Mouse (Mus musculus): ENCODE measurements around the gene Sox5. TPM values are rescaled to one million over a fixed set of nuclear protein-coding genes. Genes with fewer than 3 reads are reported as not detected.

The Sox5 gene
- polyA plus RNA-seq, 1 experiment from 2014 or later: 34.3 TPM

DNA sequence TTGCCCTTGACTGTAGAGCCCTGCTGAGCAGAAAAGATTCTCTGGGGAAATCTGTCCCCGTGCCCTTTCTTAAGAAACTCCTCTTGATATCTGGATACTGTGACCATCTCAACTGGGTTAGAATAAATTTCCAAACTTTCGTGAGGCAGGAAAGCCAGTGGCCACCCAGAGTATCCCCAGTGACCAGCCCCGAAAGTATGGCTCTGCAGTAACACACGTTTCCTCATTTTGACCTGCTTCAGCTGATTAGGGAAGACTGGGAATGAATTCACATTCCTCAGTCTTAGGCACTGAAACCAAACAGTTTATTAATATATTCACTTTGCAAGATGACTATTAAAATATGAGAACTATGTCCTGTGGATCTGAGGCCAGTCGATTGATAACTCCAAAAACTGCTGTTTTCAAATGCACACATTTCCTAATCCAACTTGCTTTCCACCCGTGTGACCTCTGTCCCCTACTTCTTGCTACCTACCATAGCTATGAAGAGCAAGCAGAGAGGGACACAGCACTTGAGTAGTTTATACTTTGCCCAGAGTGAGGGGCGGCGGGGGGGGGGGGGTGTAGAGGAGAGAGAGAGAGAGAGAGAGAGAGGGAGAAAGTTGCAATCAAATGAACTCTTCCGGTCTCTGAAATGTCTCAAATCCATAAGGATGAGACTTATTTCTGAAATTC is 1.0 kb downstream of the Sox5 start:
- WGBS: 25% methylated on average over 8 of the region's 9 CpGs
- Histone ChIP-seq H3K36me3 (ENCODE audit: control insufficient read depth, insufficient read depth, low read length) (no peaks in the 10 kb centered on the region), H3K9me3 (ENCODE audit: control insufficient read depth, low read length) (no peaks in the 10 kb centered on the region), H3K4me2 (ENCODE audit: low read depth) (peak overlapping the region; percentile 70), H3K9ac (ENCODE audit: low read length) (peak overlapping the region; percentile 81), H3K27ac (ENCODE audit: low read depth, low read length) (no peak overlapping the region), H3K4me1 (ENCODE audit: control insufficient read depth, insufficient read depth, low read length) (peaks cover 7% of the 10 kb centered on the region; the same call in 1 of the 2 replicates), H3K27me3 (ENCODE audit: control insufficient read depth, insufficient read depth, low read length) (0 out of 2 replicates have a peak, but pooled peaks cover 5% of the 10 kb centered on the region), H3K4me3 (ENCODE audit: low read depth, low read length) (peak overlapping the region; percentile 79)
- no peak for DNase-seq (ENCODE audit: low spot score)
- ATAC-seq (ENCODE audit: insufficient read depth, low FRiP score, low TSS enrichment): 0 out of 2 replicates have a peak, but pooled peaks have one; percentile 32

DNA sequence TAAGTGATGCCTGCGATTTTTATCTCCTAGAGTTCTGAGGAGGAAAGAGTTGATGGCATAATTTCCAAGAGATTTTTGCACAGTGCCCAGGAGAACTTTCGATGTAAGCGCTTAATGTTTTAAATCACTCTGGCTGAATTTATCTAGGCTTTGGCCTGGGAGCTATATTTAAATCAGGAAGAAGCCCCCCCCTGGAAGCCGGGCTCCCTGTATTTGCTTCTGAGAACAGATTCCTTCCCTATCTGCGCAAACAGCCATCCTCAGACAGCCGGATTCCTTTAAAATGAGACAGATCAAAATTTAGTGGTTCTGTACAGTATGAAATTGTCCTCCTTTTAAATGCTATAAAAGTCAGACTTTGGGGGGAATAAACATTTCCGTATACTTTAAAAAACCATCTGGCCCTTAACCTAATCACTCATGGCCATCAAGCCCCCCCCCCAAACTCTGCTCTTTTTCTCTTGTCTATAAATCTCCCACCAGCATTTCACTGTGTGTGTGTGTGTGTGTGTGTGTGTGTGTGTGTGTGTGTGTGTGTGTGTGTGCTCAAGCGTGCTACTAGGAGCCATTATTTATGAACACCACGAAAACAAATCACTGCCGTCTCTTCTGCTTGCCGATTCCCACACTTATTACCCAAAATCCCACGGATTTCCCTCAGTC is 1.7 kb downstream of the Sox5 start:
- Histone ChIP-seq H3K9ac (ENCODE audit: low read length) (no peak overlapping the region), H3K36me3 (ENCODE audit: control insufficient read depth, insufficient read depth, low read length) (no peaks in the 10 kb centered on the region), H3K4me3 (ENCODE audit: low read depth, low read length) (no peak overlapping the region), H3K27ac (ENCODE audit: low read depth, low read length) (no peak overlapping the region), H3K4me2 (ENCODE audit: low read depth) (peak overlapping the region; percentile 70), H3K27me3 (ENCODE audit: control insufficient read depth, insufficient read depth, low read length) (0 out of 2 replicates have a peak, but pooled peaks cover 5% of the 10 kb centered on the region), H3K9me3 (ENCODE audit: control insufficient read depth, low read length) (no peaks in the 10 kb centered on the region), H3K4me1 (ENCODE audit: control insufficient read depth, insufficient read depth, low read length) (peaks cover 7% of the 10 kb centered on the region; the same call in 1 of the 2 replicates)
- ATAC-seq (ENCODE audit: insufficient read depth, low FRiP score, low TSS enrichment): no peak
- no peak for DNase-seq (ENCODE audit: low spot score)
- 44% methylated on average over 12 of the region's 12 CpGs for WGBS

- Histone ChIP-seq H3K9ac (ENCODE audit: low read length) (no peak overlapping the region), H3K27ac (ENCODE audit: low read depth, low read length) (no peak overlapping the region), H3K36me3 (ENCODE audit: control insufficient read depth, insufficient read depth, low read length) (no peaks in the 10 kb centered on the region), H3K4me2 (ENCODE audit: low read depth) (no peak overlapping the region), H3K9me3 (ENCODE audit: control insufficient read depth, low read length) (no peaks in the 10 kb centered on the region), H3K27me3 (ENCODE audit: control insufficient read depth, insufficient read depth, low read length) (no peaks in the 10 kb centered on the region), H3K4me1 (ENCODE audit: control insufficient read depth, insufficient read depth, low read length) (peaks cover 3% of the 10 kb centered on the region; the same call in 1 of the 2 replicates), H3K4me3 (ENCODE audit: low read depth, low read length) (no peak overlapping the region)
- ATAC-seq (ENCODE audit: insufficient read depth, low FRiP score, low TSS enrichment) (no peak), DNase-seq (ENCODE audit: low spot score) (no peak)
- 92% methylated on average over 7 of the region's 7 CpGs for WGBS
Observed at GRCm38 (mm10) chr6:144777356-144778035, 4.3 kb downstream of the Sox5 start.

- WGBS: 92% methylated on average over 6 of the region's 6 CpGs
- no peak overlapping the region for H3K9ac ChIP-seq (ENCODE audit: low read length)
- no peak overlapping the region for H3K27ac ChIP-seq (ENCODE audit: low read depth, low read length)
- no peak overlapping the region for H3K4me3 ChIP-seq (ENCODE audit: low read depth, low read length)
- H3K9me3 ChIP-seq (ENCODE audit: control insufficient read depth, low read length): no peaks in the 10 kb centered on the region
- no peaks in the 10 kb centered on the region for H3K4me1 ChIP-seq (ENCODE audit: control insufficient read depth, insufficient read depth, low read length)
- no peaks in the 10 kb centered on the region for H3K27me3 ChIP-seq (ENCODE audit: control insufficient read depth, insufficient read depth, low read length)
- ATAC-seq (ENCODE audit: insufficient read depth, low FRiP score, low TSS enrichment): no peak
- DNase-seq (ENCODE audit: low spot score): no peak
- no peak overlapping the region for H3K4me2 ChIP-seq (ENCODE audit: low read depth)
- H3K36me3 ChIP-seq (ENCODE audit: control insufficient read depth, insufficient read depth, low read length): no peaks in the 10 kb centered on the region
Observed at GRCm38 (mm10) chr6:144773736-144774135, 8.0 kb downstream of the Sox5 start.

DNA sequence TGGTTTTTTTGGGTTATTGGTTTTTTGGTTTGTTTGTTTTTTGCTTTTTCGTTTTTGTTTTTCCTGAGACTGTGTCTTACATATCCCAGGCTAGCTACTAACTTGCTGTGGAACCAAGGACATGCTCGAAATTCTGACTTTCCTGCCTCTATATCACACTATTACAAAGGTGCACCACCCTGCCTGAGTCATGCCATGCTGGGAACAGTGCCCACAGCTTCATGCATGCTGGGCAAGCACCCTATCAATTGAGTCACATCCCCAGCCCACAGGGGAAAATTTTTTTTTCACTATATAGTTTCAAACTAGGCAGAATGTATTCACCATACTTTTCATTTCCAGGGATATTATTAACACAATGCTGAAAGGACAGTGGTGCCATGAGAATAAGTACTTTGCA is 8.8 kb downstream of the Sox5 start:
- ATAC-seq (ENCODE audit: insufficient read depth, low FRiP score, low TSS enrichment) (no peak), DNase-seq (ENCODE audit: low spot score) (no peak)
- 86% methylated on average over 2 of the region's 2 CpGs for WGBS
- Histone ChIP-seq H3K9me3 (ENCODE audit: control insufficient read depth, low read length) (no peaks in the 10 kb centered on the region), H3K4me3 (ENCODE audit: low read depth, low read length) (no peak overlapping the region), H3K9ac (ENCODE audit: low read length) (no peak overlapping the region), H3K27ac (ENCODE audit: low read depth, low read length) (no peak overlapping the region), H3K4me1 (ENCODE audit: control insufficient read depth, insufficient read depth, low read length) (no peaks in the 10 kb centered on the region), H3K4me2 (ENCODE audit: low read depth) (no peak overlapping the region), H3K36me3 (ENCODE audit: control insufficient read depth, insufficient read depth, low read length) (no peaks in the 10 kb centered on the region), H3K27me3 (ENCODE audit: control insufficient read depth, insufficient read depth, low read length) (no peaks in the 10 kb centered on the region)

- no peak overlapping the region for H3K27ac ChIP-seq (ENCODE audit: low read depth, low read length)
- no peak overlapping the region for H3K4me2 ChIP-seq (ENCODE audit: low read depth)
- H3K9me3 ChIP-seq (ENCODE audit: control insufficient read depth, low read length): no peaks in the 10 kb centered on the region
- 55% methylated on average over 15 of the region's 15 CpGs for WGBS
- H3K27me3 ChIP-seq (ENCODE audit: control insufficient read depth, insufficient read depth, low read length): no peaks in the 10 kb centered on the region
- no peak for DNase-seq (ENCODE audit: low spot score)
- no peak overlapping the region for H3K4me3 ChIP-seq (ENCODE audit: low read depth, low read length)
- peak; percentile 61 for ATAC-seq (ENCODE audit: insufficient read depth, low FRiP score, low TSS enrichment)
- no peaks in the 10 kb centered on the region for H3K4me1 ChIP-seq (ENCODE audit: control insufficient read depth, insufficient read depth, low read length)
- no peaks in the 10 kb centered on the region for H3K36me3 ChIP-seq (ENCODE audit: control insufficient read depth, insufficient read depth, low read length)
- H3K9ac ChIP-seq (ENCODE audit: low read length): no peak overlapping the region
Observed at GRCm38 (mm10) chr6:144772175-144772918, 9.4 kb downstream of the Sox5 start.

GRCm38 (mm10) chr6:144769060-144769459 is 12.7 kb downstream of the Sox5 start:
- Histone ChIP-seq H3K9me3 (ENCODE audit: control insufficient read depth, low read length) (no peaks in the 10 kb centered on the region), H3K36me3 (ENCODE audit: control insufficient read depth, insufficient read depth, low read length) (no peaks in the 10 kb centered on the region), H3K4me1 (ENCODE audit: control insufficient read depth, insufficient read depth, low read length) (no peaks in the 10 kb centered on the region), H3K4me3 (ENCODE audit: low read depth, low read length) (no peak overlapping the region), H3K4me2 (ENCODE audit: low read depth) (no peak overlapping the region), H3K9ac (ENCODE audit: low read length) (no peak overlapping the region), H3K27me3 (ENCODE audit: control insufficient read depth, insufficient read depth, low read length) (no peaks in the 10 kb centered on the region), H3K27ac (ENCODE audit: low read depth, low read length) (no peak overlapping the region)
- ATAC-seq (ENCODE audit: insufficient read depth, low FRiP score, low TSS enrichment) (no peak), DNase-seq (ENCODE audit: low spot score) (no peak)
- 64% methylated on average over 2 of the region's 2 CpGs for WGBS

DNA sequence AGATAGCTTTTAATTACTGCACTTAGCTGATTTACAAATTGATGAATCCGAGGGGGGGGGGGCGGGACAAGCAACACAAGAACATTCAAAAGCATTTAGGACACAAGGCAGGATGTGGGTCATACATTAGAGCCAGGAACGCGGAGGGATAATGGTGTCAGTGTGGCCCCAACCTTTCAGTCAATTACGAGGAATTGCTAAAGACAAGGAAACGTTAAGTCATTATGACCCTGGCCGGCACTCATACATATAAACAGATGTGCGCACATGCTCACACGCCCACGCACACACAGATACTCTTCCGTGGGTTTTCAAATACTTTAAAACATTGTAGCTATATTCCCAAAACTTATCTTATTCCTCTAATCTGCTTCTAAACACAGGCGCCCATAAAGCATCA is 19.9 kb downstream of the Sox5 start:
- H3K36me3 ChIP-seq (ENCODE audit: control insufficient read depth, insufficient read depth, low read length): no peaks in the 10 kb centered on the region
- H3K4me1 ChIP-seq (ENCODE audit: control insufficient read depth, insufficient read depth, low read length): peaks cover 6% of the 10 kb centered on the region; the same call in 1 of the 2 replicates
- H3K4me3 ChIP-seq (ENCODE audit: low read depth, low read length): no peak overlapping the region
- H3K4me2 ChIP-seq (ENCODE audit: low read depth): no peak overlapping the region
- no peak for ATAC-seq (ENCODE audit: insufficient read depth, low FRiP score, low TSS enrichment)
- H3K9me3 ChIP-seq (ENCODE audit: control insufficient read depth, low read length): no peaks in the 10 kb centered on the region
- no peak overlapping the region for H3K9ac ChIP-seq (ENCODE audit: low read length)
- WGBS: 78% methylated on average over 12 of the region's 12 CpGs
- no peaks in the 10 kb centered on the region for H3K27me3 ChIP-seq (ENCODE audit: control insufficient read depth, insufficient read depth, low read length)
- no peak overlapping the region for H3K27ac ChIP-seq (ENCODE audit: low read depth, low read length)
- DNase-seq (ENCODE audit: low spot score): no peak
